In genomic region chr12:8386451-8387011, GRCm38 (mm10) we compare ENCODE assay signal across 8 mouse cellular contexts.
A peak's percentile ranks its signal among the peaks of the same experiment; 100 is the strongest.
DNase-seq lines count a peak whose midpoint lies in the region; ATAC-seq and TF ChIP-seq lines count a peak whose summit lies in the region.

No protein-coding gene starts in this region.

- H3K4me1 ChIP-seq in forebrain, postnatal 0 days (ENCODE audit: insufficient read depth), result no peaks in the 10 kb centered on the region
- 0 out of 2 replicates have a peak, but pooled peaks cover 4% of the 10 kb centered on the region for H3K4me1 ChIP-seq in hindbrain, postnatal 0 days (ENCODE audit: insufficient read depth, low read length)
- peaks cover 12% of the 10 kb centered on the region for H3K4me1 ChIP-seq in lung, embryonic 16.5 days (replicated peaks; ENCODE audit: control insufficient read depth, insufficient read depth, low read length)

- DNase-seq in spleen, postnatal 36 days (ENCODE audit: low spot score in 2 of 2), result peak; percentile 3 to 6
- DNase-seq in spleen, adult 12 weeks (ENCODE audit: low spot score), result no peak
- DNase-seq in forebrain, postnatal 0 days, result no peak
- peak; percentile 8 for DNase-seq in hindbrain, postnatal 0 days (ENCODE audit: low spot score)
- DNase-seq in cerebellum, adult 8-10 months, result no peak
- DNase-seq in left cerebral cortex, adult 11 months (ENCODE audit: low spot score), result no peak
- DNase-seq in spleen, adult 18-20 months, result no peak

- no peak for TF ChIP-seq CTCF in forebrain, postnatal 0 days (IDR thresholded peaks at IDR 0.05; ENCODE audit: low read depth)
- no peak for TF ChIP-seq CTCF in hindbrain, postnatal 0 days (IDR thresholded peaks at IDR 0.05; ENCODE audit: low read depth)

- no peak overlapping the region for H3K27ac ChIP-seq in forebrain, postnatal 0 days (ENCODE audit: low read depth, low read length)
- H3K27ac ChIP-seq in hindbrain, postnatal 0 days, result peak overlapping the region; percentile 64; the same call in 1 of the 2 replicates
- H3K27ac ChIP-seq in lung, embryonic 16.5 days (ENCODE audit: low read length), result peak overlapping the region; percentile 72

- no peaks in the 10 kb centered on the region for H3K9me3 ChIP-seq in forebrain, postnatal 0 days (ENCODE audit: low read length)
- H3K9me3 ChIP-seq in hindbrain, postnatal 0 days (ENCODE audit: low read length), result no peaks in the 10 kb centered on the region
- no peaks in the 10 kb centered on the region for H3K9me3 ChIP-seq in lung, embryonic 16.5 days (ENCODE audit: control insufficient read depth, low read length)

- peak; percentile 75 for ATAC-seq in forebrain, postnatal 0 days
- peak; percentile 86 for ATAC-seq in hindbrain, postnatal 0 days
- ATAC-seq in lung, embryonic 16.5 days (ENCODE audit: low read depth), result peak; percentile 87

- H3K36me3 ChIP-seq in forebrain, postnatal 0 days (ENCODE audit: insufficient read depth), result no peaks in the 10 kb centered on the region
- no peaks in the 10 kb centered on the region for H3K36me3 ChIP-seq in hindbrain, postnatal 0 days (ENCODE audit: insufficient read depth, low read length)
- H3K36me3 ChIP-seq in lung, embryonic 16.5 days (ENCODE audit: control insufficient read depth, insufficient read depth, low read length), result no peaks in the 10 kb centered on the region

- no peak overlapping the region for H3K4me2 ChIP-seq in forebrain, postnatal 0 days (ENCODE audit: low read depth)
- no peak overlapping the region for H3K4me2 ChIP-seq in hindbrain, postnatal 0 days (ENCODE audit: low read depth, low read length)
- H3K4me2 ChIP-seq in lung, embryonic 16.5 days (ENCODE audit: low read depth, low read length), result no peak overlapping the region

- no peaks in the 10 kb centered on the region for H3K27me3 ChIP-seq in forebrain, postnatal 0 days (ENCODE audit: insufficient read depth, low read length)
- no peaks in the 10 kb centered on the region for H3K27me3 ChIP-seq in hindbrain, postnatal 0 days (ENCODE audit: insufficient read depth, low read length)
- no peaks in the 10 kb centered on the region for H3K27me3 ChIP-seq in lung, embryonic 16.5 days (ENCODE audit: control insufficient read depth, insufficient read depth, low read depth, low read length)

- no peak overlapping the region for H3K4me3 ChIP-seq in forebrain, postnatal 0 days (ENCODE audit: low read depth, low read length)
- no peak overlapping the region for H3K4me3 ChIP-seq in hindbrain, postnatal 0 days (ENCODE audit: low read length)
- no peak overlapping the region for H3K4me3 ChIP-seq in lung, embryonic 16.5 days (ENCODE audit: low read length)

- WGBS in forebrain, postnatal 0 days, result 47% methylated on average over 6 of the region's 6 CpGs
- 56% methylated on average over 6 of the region's 6 CpGs for WGBS in hindbrain, postnatal 0 days
- 39% methylated on average over 6 of the region's 6 CpGs for WGBS in lung, embryonic 16.5 days

- no peak overlapping the region for H3K9ac ChIP-seq in forebrain, postnatal 0 days
- no peak overlapping the region for H3K9ac ChIP-seq in hindbrain, postnatal 0 days (replicated peaks; ENCODE audit: low read length)
- H3K9ac ChIP-seq in lung, embryonic 16.5 days (ENCODE audit: low read length), result 0 out of 2 replicates have a peak overlapping the region, but pooled peaks have one; percentile 15

Comparison
In these comparisons a context has a peak if more than half of its experiments do, and no peak if none do; other contexts are left out.
1. DNase-seq: peak in spleen, postnatal 36 days (2 of 2) and hindbrain, postnatal 0 days (single experiment); none in spleen, adult 12 weeks (single experiment), forebrain, postnatal 0 days (single experiment), cerebellum, adult 8-10 months (single experiment), left cerebral cortex, adult 11 months (single experiment) and spleen, adult 18-20 months (0 of 2).
2. Peak in every context shown above with its lines, with median percentiles within 50 percentile points of each other: ATAC-seq.